Mouse (Mus musculus) liver, postnatal 0 days (tissue): ENCODE results near the gene Als2cr12. TPM values are rescaled to one million over a fixed set of nuclear protein-coding genes. Genes with fewer than 3 reads are reported as not detected.
A peak's percentile ranks its signal among the peaks of the same experiment; 100 is the strongest.
"Not testable (repeated sequence)": the region's sequence is repeated elsewhere in the genome, so short reads cannot be mapped to it uniquely, and the experiment has no call there.

Experiments
- ATAC-seq: fragments of 200-750 bp; cut with Nextera tagmentation; 2 replicates; pipeline ENCODE4 v1.8.0; 2017; ENCODE audit warnings: mild to moderate bottlenecking, moderate library complexity
- DNase-seq: peaks from one replicate; pipeline ENCODE4 v3.0.0-alpha.2; 2016
- H3K27ac ChIP-seq: fragments of 300-500 bp; sonication (generic); 2 replicates; pipeline ENCODE4 v1.5.1; 2014; ENCODE audit warnings: antibody characterized with exemption, moderate library complexity, mild to moderate bottlenecking, low read depth
- H3K27me3 ChIP-seq: fragments of 300-500 bp; sonication (generic); 2 replicates; pipeline ENCODE4 v1.6.1; 2014; ENCODE audit warnings: low read length, control low read depth, mixed read lengths; ENCODE audit not compliant: insufficient read depth
- H3K36me3 ChIP-seq: fragments of 300-500 bp; sonication (generic); replicated peaks from 2 replicates; pipeline ENCODE4 v1.6.1; 2014; ENCODE audit warnings: mild to moderate bottlenecking, control low read depth, low read length, moderate library complexity, mixed read lengths; ENCODE audit not compliant: insufficient read depth
- H3K4me1 ChIP-seq: fragments of 300-500 bp; sonication (generic); 2 replicates; pipeline ENCODE4 v1.6.1; 2014; ENCODE audit warnings: antibody characterized with exemption, mild to moderate bottlenecking, control low read depth; ENCODE audit not compliant: insufficient read depth
- H3K4me2 ChIP-seq: fragments of 300-500 bp; sonication (generic); 2 replicates; pipeline ENCODE4 v1.6.1; 2014; ENCODE audit warnings: low read depth, mild to moderate bottlenecking, low read length, moderate library complexity, mixed read lengths
- H3K4me3 ChIP-seq: fragments of 300-500 bp; sonication (generic); 2 replicates; pipeline ENCODE4 v1.5.1; 2014; ENCODE audit warnings: low read depth, low read length
- H3K9ac ChIP-seq: fragments of 300-500 bp; sonication (generic); replicated peaks from 2 replicates; pipeline ENCODE4 v1.6.1; 2014; ENCODE audit warnings: mild to moderate bottlenecking, moderate library complexity
- H3K9me3 ChIP-seq: fragments of 300-500 bp; sonication (generic); 2 replicates; pipeline ENCODE4 v1.6.1; 2016; ENCODE audit warnings: mild to moderate bottlenecking, control low read depth, low read length, mixed read lengths
- CTCF ChIP-seq: sonication (generic); IDR thresholded peaks from 2 replicates; pipeline ENCODE4 v1.5.1; 2016; ENCODE audit warnings: antibody characterized with exemption, low read depth
- EP300 ChIP-seq: IDR thresholded peaks from 2 replicates; pipeline ENCODE4 v1.6.1; 2016; ENCODE audit warnings: antibody characterized with exemption, low read depth, mild to moderate bottlenecking
- WGBS: fragments of 180-500 bp; shearing (Covaris S2); extraction: QIAGEN DNeasy Blood & Tissue Kit; methylation state at CpG from one replicate; pipeline ENCODE4 v1.1.7; 2014; ENCODE audit not compliant: insufficient replicate concordance; 5-methylcytosine and 5-hydroxymethylcytosine counted together
- polyA plus RNA-seq: library from polyadenylated mRNA; unstranded; fragments of >200 nt; fragmentation: Nextera tagmentation; extraction: Ambion mirVana; gene quantifications from 2 replicates; pipeline ENCODE4 v1.2.1, GENCODE M21; 2015

The Als2cr12 gene
- polyA plus RNA-seq, 1 experiment from 2014 or later, result not detected

- Histone ChIP-seq H3K9ac (peak overlapping the region; percentile 85), H3K4me1 (peaks cover 7% of the 10 kb centered on the region), H3K4me2 (peak overlapping the region; percentile 79), H3K9me3 (no peaks in the 10 kb centered on the region), H3K4me3 (peak overlapping the region; percentile 83), H3K27me3 (no peaks in the 10 kb centered on the region), H3K27ac (peak overlapping the region; percentile 75), H3K36me3 (no peaks in the 10 kb centered on the region)
- TF ChIP-seq CTCF, result no peak
- TF ChIP-seq EP300, result no peak
- DNase-seq (peak; percentile 63), ATAC-seq (peak; percentile 85)
- WGBS, result 5% methylated on average over 37 of the region's 37 CpGs
Observed at GRCm38 (mm10) chr1:58652480-58653403, 43.0 kb downstream of the Als2cr12 start.

GRCm38 (mm10) chr1:58651571-58652456 is 44.0 kb downstream of the Als2cr12 start:
- not testable (repeated sequence) for DNase-seq, H3K9ac ChIP-seq, H3K27ac ChIP-seq, H3K9me3 ChIP-seq, H3K4me1 ChIP-seq, H3K27me3 ChIP-seq, H3K36me3 ChIP-seq, ATAC-seq
- H3K4me3 ChIP-seq, result peak overlapping the region; percentile 83
- 71% methylated on average over 17 of the region's 17 CpGs for WGBS
- H3K4me2 ChIP-seq, result peak overlapping the region; percentile 79

GRCm38 (mm10) chr1:58628847-58629246 is 66.9 kb downstream of the Als2cr12 start:
- not testable (repeated sequence) for ATAC-seq, H3K4me3 ChIP-seq
- 11% methylated on average over 1 of the region's 2 CpGs for WGBS

GRCm38 (mm10) chr1:58621996-58622748 is 73.6 kb downstream of the Als2cr12 start:
- TF ChIP-seq CTCF, result no peak
- no peak for TF ChIP-seq EP300
- 72% methylated on average over 7 of the region's 7 CpGs for WGBS
- DNase-seq (no peak), ATAC-seq (no peak)
- Histone ChIP-seq H3K4me2 (no peak overlapping the region), H3K4me3 (no peak overlapping the region), H3K9ac (no peak overlapping the region), H3K4me1 (no peaks in the 10 kb centered on the region; the same call in 1 of the 2 replicates), H3K27ac (no peak overlapping the region), H3K9me3 (no peaks in the 10 kb centered on the region), H3K27me3 (no peaks in the 10 kb centered on the region), H3K36me3 (no peaks in the 10 kb centered on the region)

More at GRCm38 (mm10) chr1:58628847-58629246, 66.9 kb downstream of the Als2cr12 start:
- not testable (repeated sequence) for H3K4me2 ChIP-seq, H3K9me3 ChIP-seq, H3K36me3 ChIP-seq, H3K9ac ChIP-seq, H3K27ac ChIP-seq, H3K4me1 ChIP-seq, DNase-seq, H3K27me3 ChIP-seq

- 78% methylated on average over 3 of the region's 3 CpGs for WGBS
- no peak for TF ChIP-seq EP300
- no peak for TF ChIP-seq CTCF
- no peak overlapping the region for H3K27ac ChIP-seq
- H3K27me3 ChIP-seq, result no peaks in the 10 kb centered on the region
- H3K4me1 ChIP-seq, result no peaks in the 10 kb centered on the region; the same call in 1 of the 2 replicates
- H3K4me3 ChIP-seq, result no peak overlapping the region
- ATAC-seq, result no peak
- H3K36me3 ChIP-seq, result no peaks in the 10 kb centered on the region
- H3K9me3 ChIP-seq, result no peaks in the 10 kb centered on the region
- no peak overlapping the region for H3K9ac ChIP-seq
- no peak for DNase-seq
- no peak overlapping the region for H3K4me2 ChIP-seq
Observed at GRCm38 (mm10) chr1:58621251-58621650, 74.5 kb downstream of the Als2cr12 start.

GRCm38 (mm10) chr1:58618766-58619165 is 77.0 kb downstream of the Als2cr12 start:
- Histone ChIP-seq H3K4me3 (no peak overlapping the region), H3K36me3 (no peaks in the 10 kb centered on the region), H3K27ac (no peak overlapping the region), H3K9ac (no peak overlapping the region), H3K4me2 (no peak overlapping the region), H3K27me3 (no peaks in the 10 kb centered on the region), H3K4me1 (no peaks in the 10 kb centered on the region; the same call in 1 of the 2 replicates), H3K9me3 (no peaks in the 10 kb centered on the region)
- 76% methylated on average over 2 of the region's 2 CpGs for WGBS
- ATAC-seq (no peak), DNase-seq (no peak)
- TF ChIP-seq EP300 (no peak), CTCF (peak; percentile 27)
